Mouse (Mus musculus) CH12.LX (cell line): ENCODE measurements around the gene Tmem115. TPM values are rescaled to one million over a fixed set of nuclear protein-coding genes. Genes with fewer than 3 reads are reported as not detected.

Source experiments
- DNase-seq: peaks from one replicate; pipeline ENCODE4 v3.0.0-alpha.2; 2013; ENCODE audit errors: extremely low read depth
- H3K27ac ChIP-seq: 2 replicates; pipeline ENCODE4 v1.5.1; 2012; ENCODE audit warnings: low read depth, mild to moderate bottlenecking, control low read depth, moderate library complexity; ENCODE audit not compliant: insufficient read depth
- H3K27me3 ChIP-seq: replicated peaks from 2 replicates; pipeline ENCODE3; 2012; ENCODE audit warnings: inconsistent platforms
- H3K36me3 ChIP-seq, 2 experiments: replicated peaks in 1 of 2; 2 replicates each; pipeline versions ENCODE3 to v1.6.1; 2012; ENCODE audit warnings: inconsistent platforms in 1 of 2, low read length in 1 of 2, mild to moderate bottlenecking in 1 of 2, mixed read lengths in 1 of 2, moderate library complexity in 1 of 2; ENCODE audit not compliant: control insufficient read depth in 1 of 2, insufficient read depth in 1 of 2
- H3K4me1 ChIP-seq, 2 experiments: 2 replicates each; pipeline ENCODE4 v1.6.1; 2012; ENCODE audit warnings: inconsistent platforms in 1 of 2, moderate library complexity in 1 of 2; ENCODE audit not compliant: insufficient read depth in 2 of 2, control insufficient read depth in 1 of 2
- H3K4me2 ChIP-seq: 2 replicates; pipeline ENCODE4 v1.6.1; 2012; ENCODE audit warnings: low read depth, mild to moderate bottlenecking, control low read depth; ENCODE audit not compliant: poor library complexity, insufficient read depth, severe bottlenecking
- H3K4me3 ChIP-seq, 3 experiments: fragments of 150-350 bp in 1 of 3; sonication (generic) in 1 of 3; replicated peaks in 1 of 3; 2 replicates each; pipeline versions ENCODE3 to v1.5.1; 2011 to 2012; ENCODE audit warnings: low read depth in 2 of 3, low read length in 2 of 3, mild to moderate bottlenecking in 2 of 3, moderate library complexity in 2 of 3, control low read depth in 1 of 3, improper control_type of control experiment in 1 of 3, inconsistent platforms in 1 of 3, mixed read lengths in 1 of 3; ENCODE audit not compliant: poor library complexity in 1 of 3
- H3K79me2 ChIP-seq: replicated peaks from 2 replicates; pipeline ENCODE4 v1.6.1; 2012; ENCODE audit warnings: mild to moderate bottlenecking, moderate library complexity; ENCODE audit not compliant: control insufficient read depth, poor library complexity, insufficient read depth, severe bottlenecking; ENCODE audit errors: extremely low read depth
- H3K9ac ChIP-seq: 2 replicates; pipeline ENCODE4 v1.6.1; 2012; ENCODE audit warnings: low read depth, mild to moderate bottlenecking, control low read depth, moderate library complexity; ENCODE audit not compliant: insufficient read depth
- H3K9me3 ChIP-seq: replicated peaks from 2 replicates; pipeline ENCODE3; 2012; ENCODE audit warnings: low read length, inconsistent platforms, mixed read lengths
- CHD1 ChIP-seq: IDR thresholded peaks from 2 replicates; pipeline ENCODE4 v1.6.1; 2012; ENCODE audit warnings: low read depth, low read length, improper control_type of control experiment, inconsistent platforms
- ELF1 ChIP-seq: IDR thresholded peaks from 2 replicates; pipeline ENCODE4 v1.6.1; 2014; ENCODE audit warnings: low read depth, mild to moderate bottlenecking, inconsistent platforms, low read length, improper control_type of control experiment
- ETS1 ChIP-seq: conservative IDR thresholded peaks from 2 replicates; pipeline ENCODE4 v1.6.1; 2012; ENCODE audit warnings: low read depth, mild to moderate bottlenecking, inconsistent platforms, low read length, improper control_type of control experiment, moderate library complexity
- GABPA ChIP-seq: IDR thresholded peaks from 2 replicates; pipeline ENCODE4 v1.6.1; 2012; ENCODE audit warnings: low read depth, low read length, improper control_type of control experiment, inconsistent platforms; ENCODE audit not compliant: insufficient replicate concordance
- HCFC1 ChIP-seq: IDR thresholded peaks from 2 replicates; pipeline ENCODE4 v1.6.1; 2012; ENCODE audit warnings: low read depth, mild to moderate bottlenecking, inconsistent platforms, low read length, improper control_type of control experiment
- IRF4 ChIP-seq: IDR thresholded peaks from 2 replicates; pipeline ENCODE4 v1.6.1; 2014; ENCODE audit warnings: low read depth, mild to moderate bottlenecking, inconsistent platforms, low read length, improper control_type of control experiment
- JUND ChIP-seq: conservative IDR thresholded peaks from 2 replicates; pipeline ENCODE4 v1.6.1; 2011; ENCODE audit warnings: low read depth, low read length, improper control_type of control experiment
- KAT2A ChIP-seq: IDR thresholded peaks from 2 replicates; pipeline ENCODE4 v1.6.1; 2012; ENCODE audit warnings: low read length, improper control_type of control experiment, inconsistent platforms; ENCODE audit not compliant: insufficient replicate concordance
- MAFK ChIP-seq: IDR thresholded peaks from 2 replicates; pipeline ENCODE4 v1.6.1; 2011; ENCODE audit warnings: low read length, improper control_type of control experiment; ENCODE audit not compliant: insufficient replicate concordance
- MAX ChIP-seq: IDR thresholded peaks from 2 replicates; pipeline ENCODE4 v1.6.1; 2011; ENCODE audit warnings: low read length, improper control_type of control experiment
- MXI1 ChIP-seq: IDR thresholded peaks from 2 replicates; pipeline ENCODE4 v1.6.1; 2011; ENCODE audit warnings: mild to moderate bottlenecking, low read depth, low read length, improper control_type of control experiment
- MYC ChIP-seq: IDR thresholded peaks from 2 replicates; pipeline ENCODE4 v1.6.1; 2011; ENCODE audit warnings: low read depth, mild to moderate bottlenecking, improper control_type of control experiment, low read length
- NELFE ChIP-seq: IDR thresholded peaks from 2 replicates; pipeline ENCODE4 v1.6.1; 2011; ENCODE audit warnings: low read depth, low read length, improper control_type of control experiment
- NRF1 ChIP-seq: IDR thresholded peaks from 2 replicates; pipeline ENCODE4 v1.6.1; 2014; ENCODE audit warnings: low read depth, mild to moderate bottlenecking, inconsistent platforms, low read length, improper control_type of control experiment, moderate library complexity
- PAX5 ChIP-seq: IDR thresholded peaks from 2 replicates; pipeline ENCODE4 v1.6.1; 2012; ENCODE audit warnings: low read length, inconsistent platforms, mixed read lengths
- POLR2A ChIP-seq: IDR thresholded peaks from 2 replicates; pipeline ENCODE4 v1.6.1; 2011; ENCODE audit warnings: low read depth, mild to moderate bottlenecking, improper control_type of control experiment, low read length
- RAD21 ChIP-seq: IDR thresholded peaks from 2 replicates; pipeline ENCODE4 v1.6.1; 2011; ENCODE audit warnings: low read depth, mild to moderate bottlenecking, low read length, improper control_type of control experiment, moderate library complexity
- RCOR1 ChIP-seq: conservative IDR thresholded peaks from 2 replicates; pipeline ENCODE4 v1.6.1; 2012; ENCODE audit warnings: low read depth, mild to moderate bottlenecking, inconsistent platforms, low read length, improper control_type of control experiment
- SIN3A ChIP-seq: IDR thresholded peaks from 2 replicates; pipeline ENCODE4 v1.6.1; 2012; ENCODE audit warnings: low read length, improper control_type of control experiment, inconsistent platforms
- SMC3 ChIP-seq: IDR thresholded peaks from 2 replicates; pipeline ENCODE4 v1.6.1; 2011; ENCODE audit warnings: low read depth, low read length, improper control_type of control experiment
- TBP ChIP-seq: conservative IDR thresholded peaks from 2 replicates; pipeline ENCODE4 v1.6.1; 2011; ENCODE audit warnings: low read depth, low read length, improper control_type of control experiment
- TCF12 ChIP-seq: IDR thresholded peaks from 2 replicates; pipeline ENCODE4 v1.6.1; 2014; ENCODE audit warnings: low read depth, mild to moderate bottlenecking, inconsistent platforms, low read length, improper control_type of control experiment
- UBTF ChIP-seq: IDR thresholded peaks from 2 replicates; pipeline ENCODE4 v1.6.1; 2012; ENCODE audit warnings: low read depth, mild to moderate bottlenecking, inconsistent platforms, low read length, improper control_type of control experiment, moderate library complexity
- USF2 ChIP-seq: conservative IDR thresholded peaks from 2 replicates; pipeline ENCODE4 v1.6.1; 2011; ENCODE audit warnings: low read depth, low read length, improper control_type of control experiment
- dilution Hi-C: fragments of 300-500 bp; cut with MboI; formaldehyde crosslinking; loops from 2 replicates; pipeline ENCODE4 v1.14.3; 2020; ENCODE audit warnings: low sequenced_read_pairs; ENCODE audit not compliant: extremely low pct_unique_long_range_greater_than_20kb, extremely low pct_ligation_motif_present
- in situ Hi-C: fragments of 300-500 bp; cut with MboI; formaldehyde crosslinking; loops from 3 replicates; pipeline ENCODE4 v1.14.3; 2019; ENCODE audit warnings: low sequenced_read_pairs, low pct_ligation_motif_present, low pct_unique_long_range_greater_than_20kb, mixed read lengths
- polyA plus RNA-seq: library from polyadenylated mRNA; unstranded; fragments of >175 nt; gene quantifications from 2 replicates; pipeline ENCODE4 v1.2.1, GENCODE M21; 2012; ENCODE audit warnings: low read depth; ENCODE audit not compliant: insufficient read length
- total RNA-seq, 2 experiments: library from RNA; depleted of rRNA; stranded (reverse); fragments of 300-350 nt in 1 of 2; fragments of >200 nt in 1 of 2; gene quantifications; 2 replicates each; pipeline ENCODE4 v1.2.3; 2012 to 2014

Tmem115 gene
- total RNA-seq (2012; rRNA removed) (17.9 TPM in 2 replicates), total RNA-seq (2014; rRNA removed) (10.0 and 13.0 TPM in 2 replicates), polyA plus RNA-seq (11.3 and 12.6 TPM in 2 replicates)

- H3K79me2 ChIP-seq, result peaks cover 36% of the 10 kb centered on the region
- in situ Hi-C loops (no loop called here), dilution Hi-C loops (no loop called here)
- H3K27me3 ChIP-seq, result peaks cover 18% of the 10 kb centered on the region
- no peak for TF ChIP-seq ETS1
- TF ChIP-seq USF2, result no peak
- TF ChIP-seq MAFK, result no peak
- peak; percentile 12; the same call in 1 of the 2 replicates for TF ChIP-seq IRF4
- no peak for TF ChIP-seq JUND
- TF ChIP-seq NRF1, result peak; percentile 93
- peak; percentile 99 for TF ChIP-seq HCFC1
- TF ChIP-seq SIN3A, result peak; percentile 69
- TF ChIP-seq MXI1, result peak; percentile 75
- TF ChIP-seq MYC, result 0 out of 2 replicates have a peak, but pooled peaks have one; percentile 41
- peak; percentile 78 for TF ChIP-seq POLR2A
- TF ChIP-seq PAX5, result no peak
- TF ChIP-seq MAX, result peak; percentile 30; the same call in 1 of the 2 replicates
- TF ChIP-seq RCOR1, result no peak
- 0 out of 2 replicates have a peak, but pooled peaks have one; percentile 9 for TF ChIP-seq TBP
- TF ChIP-seq TCF12, result peak; percentile 59
- TF ChIP-seq RAD21, result no peak
- peak; percentile 82 for TF ChIP-seq UBTF
- peak; percentile 98 for TF ChIP-seq ELF1
- TF ChIP-seq CHD1, result no peak
- TF ChIP-seq KAT2A, result peak; percentile 99
- TF ChIP-seq GABPA, result peak; percentile 91; the same call in 1 of the 2 replicates
- peak; percentile 76 for TF ChIP-seq NELFE
- TF ChIP-seq SMC3, result no peak
- H3K9me3 ChIP-seq, result no peaks in the 10 kb centered on the region
- H3K27ac ChIP-seq, result peak within 1 kb of the TSS; percentile 49
- DNase-seq, result peak; percentile 94
- peaks cover 16 to 25% of the 10 kb centered on the region in 2 experiments for H3K36me3 ChIP-seq
- H3K9ac ChIP-seq, result peak within 1 kb of the TSS; percentile 77
- H3K4me3 ChIP-seq, result peak within 1 kb of the TSS; percentile 86 to 95 (median 93)
- peaks cover 10 to 32% of the 10 kb centered on the region in 2 experiments for H3K4me1 ChIP-seq
- peak within 1 kb of the TSS; percentile 93 for H3K4me2 ChIP-seq
Measured at GRCm38 (mm10) chr9:107533791-107534407, at the start of gene Tmem115. Gene Tmem115, plus strand, starts transcription at chr9:107533945.
